Mouse (Mus musculus): ENCODE data around the gene Gm45234. TPM values are rescaled to one million over a fixed set of nuclear protein-coding genes. Genes with fewer than 3 reads are reported as not detected.
A peak's percentile ranks its signal among the peaks of the same experiment; 100 is the strongest.

Gm45234 gene
- polyA plus RNA-seq, 1 experiment from 2014 or later = not detected

DNA sequence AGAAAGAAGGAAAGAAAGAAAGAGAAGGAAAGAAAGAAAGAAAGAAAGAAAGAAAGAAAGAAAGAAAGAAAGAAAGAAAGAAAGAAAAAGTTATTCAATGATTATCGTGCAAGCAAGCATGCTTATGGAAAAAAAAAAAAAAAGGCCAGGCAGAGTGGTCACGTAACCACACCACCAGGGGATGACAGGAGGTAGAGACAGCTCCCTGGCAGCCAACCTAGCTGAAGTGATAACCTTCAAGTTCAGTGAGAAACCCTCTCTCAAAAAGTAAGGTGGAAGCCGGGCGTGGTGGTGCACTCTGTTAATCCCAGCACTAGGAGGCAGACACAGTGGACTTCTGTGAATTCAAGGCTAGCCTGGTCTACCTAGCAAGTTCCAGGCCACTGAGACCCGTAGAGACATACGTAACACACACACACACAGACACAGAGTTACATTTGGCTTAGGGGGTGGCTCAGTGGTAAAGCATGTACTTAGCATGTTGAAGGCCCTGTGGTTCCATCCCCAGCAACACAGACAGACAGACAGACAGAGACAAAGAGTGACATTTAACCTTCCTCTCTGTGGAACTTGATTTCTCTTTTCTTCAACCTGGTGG, 32.8 kb downstream of the Gm45234 start:
- Histone ChIP-seq H3K27me3 (no peaks in the 10 kb centered on the region), H3K4me2 (no peak overlapping the region), H3K9ac (replicated peaks) (no peak overlapping the region), H3K4me3 (replicated peaks) (no peak overlapping the region), H3K36me3 (no peaks in the 10 kb centered on the region), H3K4me1 (replicated peaks) (no peaks in the 10 kb centered on the region), H3K27ac (no peak overlapping the region), H3K9me3 (no peaks in the 10 kb centered on the region)
- WGBS = 88% methylated on average over 6 of the region's 6 CpGs
- ATAC-seq (ENCODE audit: insufficient number of reproducible peaks, insufficient read depth, low FRiP score, low TSS enrichment, low read depth) = no peak

DNA sequence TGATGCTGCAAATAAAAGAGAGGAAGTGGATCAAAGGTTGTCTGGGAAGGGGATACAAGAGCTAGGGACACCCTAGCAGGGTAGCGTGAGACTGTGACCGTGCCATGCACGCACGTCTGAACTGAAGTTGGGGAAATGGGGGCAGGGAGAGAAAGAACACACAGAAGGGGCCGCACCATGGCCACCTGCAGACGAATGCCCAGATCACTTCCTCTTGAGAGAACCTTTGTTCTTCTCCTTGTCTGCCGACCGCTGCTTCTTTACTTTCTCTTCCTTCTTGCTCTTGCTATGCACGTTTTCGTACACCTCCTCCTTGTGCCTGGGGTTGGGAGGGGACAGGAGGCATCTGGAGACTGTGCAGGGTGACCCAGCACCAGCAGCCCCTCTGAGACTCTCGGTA, 34.9 kb downstream of the Gm45234 start:
- Histone ChIP-seq H3K4me2 (no peak overlapping the region), H3K27ac (no peak overlapping the region), H3K9me3 (no peaks in the 10 kb centered on the region), H3K4me3 (replicated peaks) (no peak overlapping the region), H3K4me1 (replicated peaks) (no peaks in the 10 kb centered on the region), H3K9ac (replicated peaks) (peak overlapping the region; percentile 27; the same call in 1 of the 2 replicates), H3K27me3 (no peaks in the 10 kb centered on the region), H3K36me3 (peaks cover 19% of the 10 kb centered on the region)
- no peak for ATAC-seq (ENCODE audit: insufficient number of reproducible peaks, insufficient read depth, low FRiP score, low TSS enrichment, low read depth)
- WGBS = 78% methylated on average over 11 of the region's 11 CpGs

DNA sequence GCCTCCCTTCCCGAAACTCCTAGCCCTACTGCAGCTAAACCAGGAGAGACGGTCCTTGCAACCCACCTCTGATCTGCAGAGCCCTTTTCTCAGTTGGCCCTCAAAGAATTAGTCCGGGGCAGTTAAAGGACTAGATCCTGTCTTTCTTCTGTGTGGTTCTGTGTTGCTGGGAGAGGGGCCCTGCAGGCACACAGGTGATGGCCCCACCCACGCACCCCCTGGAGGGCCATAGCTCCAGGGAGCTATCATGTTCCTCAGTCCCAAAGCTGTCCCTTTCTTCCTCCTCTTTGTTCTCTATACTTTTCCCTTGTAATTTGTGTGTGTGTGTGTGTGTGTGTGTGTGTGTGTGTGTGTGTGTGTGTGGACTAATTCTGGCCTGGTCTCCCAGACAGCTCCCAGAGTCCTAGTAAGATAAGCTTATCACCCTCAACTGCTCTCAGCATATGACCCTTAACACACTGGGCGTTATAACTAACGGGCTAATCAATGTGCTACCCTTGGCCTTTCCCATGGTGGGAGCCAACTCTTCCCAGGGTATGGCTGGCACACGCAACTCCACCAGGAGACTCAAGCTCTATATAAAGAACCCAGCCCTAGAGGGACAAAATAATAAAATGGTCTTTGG, 36.4 kb downstream of the Gm45234 start:
- 64% methylated on average over 7 of the region's 7 CpGs for WGBS
- Histone ChIP-seq H3K9ac (replicated peaks) (0 out of 2 replicates have a peak overlapping the region, but pooled peaks have one; percentile 40), H3K4me3 (replicated peaks) (peak overlapping the region; percentile 19; the same call in 1 of the 2 replicates), H3K27ac (0 out of 2 replicates have a peak overlapping the region, but pooled peaks have one; percentile 12), H3K9me3 (no peaks in the 10 kb centered on the region), H3K36me3 (peaks cover 34% of the 10 kb centered on the region), H3K4me2 (no peak overlapping the region; the same call in 1 of the 2 replicates), H3K4me1 (replicated peaks) (no peaks in the 10 kb centered on the region), H3K27me3 (no peaks in the 10 kb centered on the region)
- ATAC-seq (ENCODE audit: insufficient number of reproducible peaks, insufficient read depth, low FRiP score, low TSS enrichment, low read depth) = no peak

DNA sequence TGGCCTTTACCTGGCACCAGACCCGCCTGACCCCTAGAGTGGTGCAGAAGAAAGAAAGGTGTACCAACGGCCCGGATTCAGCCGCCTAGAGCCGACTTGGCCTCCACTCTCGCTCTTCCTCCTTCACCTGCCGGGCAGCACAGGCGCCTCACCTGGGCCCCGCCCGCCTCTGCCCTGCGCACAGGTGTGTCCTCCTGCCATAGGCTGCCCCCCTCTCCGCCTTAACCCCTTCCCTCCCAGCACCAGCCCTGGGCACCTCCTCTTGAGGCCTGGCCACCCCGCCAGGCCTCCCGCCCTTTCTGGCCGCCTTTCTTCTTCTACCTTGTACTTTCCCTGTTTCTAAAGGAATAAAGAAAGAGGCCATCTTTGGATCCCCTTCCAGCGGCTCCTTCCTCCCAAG, 37.1 kb downstream of the Gm45234 start:
- 62% methylated on average over 15 of the region's 16 CpGs for WGBS
- ATAC-seq (ENCODE audit: insufficient number of reproducible peaks, insufficient read depth, low FRiP score, low TSS enrichment, low read depth) = no peak
- H3K4me1 ChIP-seq (replicated peaks) = peaks cover 5% of the 10 kb centered on the region
- no peaks in the 10 kb centered on the region for H3K9me3 ChIP-seq
- no peak overlapping the region for H3K4me2 ChIP-seq
- H3K36me3 ChIP-seq = peaks cover 41% of the 10 kb centered on the region
- H3K9ac ChIP-seq (replicated peaks) = 0 out of 2 replicates have a peak overlapping the region, but pooled peaks have one; percentile 40
- H3K4me3 ChIP-seq (replicated peaks) = peak overlapping the region; percentile 19
- no peaks in the 10 kb centered on the region for H3K27me3 ChIP-seq
- 0 out of 2 replicates have a peak overlapping the region, but pooled peaks have one; percentile 12 for H3K27ac ChIP-seq

DNA sequence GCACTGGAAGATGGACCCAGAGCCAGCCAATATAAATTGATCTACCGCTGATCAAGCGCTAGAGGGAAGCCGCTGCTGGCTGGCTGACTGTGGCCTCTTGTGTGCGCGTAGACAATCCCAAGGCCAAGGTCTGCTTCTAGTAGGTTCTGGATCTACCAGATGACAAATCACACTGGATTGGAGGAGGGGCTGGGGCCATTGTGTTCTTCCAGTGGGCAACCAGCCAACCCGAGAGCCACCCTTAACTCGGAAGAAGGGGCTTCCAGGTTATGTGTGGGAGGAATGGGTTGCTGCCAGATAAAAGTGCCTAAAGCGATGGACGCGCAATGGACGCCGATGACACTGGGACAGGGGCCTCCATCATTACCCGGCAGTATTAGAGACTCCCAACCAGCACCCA, 37.9 kb downstream of the Gm45234 start:
- peak overlapping the region; percentile 20; the same call in 1 of the 2 replicates for H3K4me2 ChIP-seq
- H3K4me1 ChIP-seq (replicated peaks) = peaks cover 12% of the 10 kb centered on the region
- H3K36me3 ChIP-seq = peaks cover 45% of the 10 kb centered on the region
- H3K4me3 ChIP-seq (replicated peaks) = peak overlapping the region; percentile 19
- WGBS = 78% methylated on average over 13 of the region's 13 CpGs
- H3K27me3 ChIP-seq = no peaks in the 10 kb centered on the region
- no peaks in the 10 kb centered on the region for H3K9me3 ChIP-seq
- no peak overlapping the region for H3K27ac ChIP-seq
- no peak for ATAC-seq (ENCODE audit: insufficient number of reproducible peaks, insufficient read depth, low FRiP score, low TSS enrichment, low read depth)
- no peak overlapping the region for H3K9ac ChIP-seq (replicated peaks)

DNA sequence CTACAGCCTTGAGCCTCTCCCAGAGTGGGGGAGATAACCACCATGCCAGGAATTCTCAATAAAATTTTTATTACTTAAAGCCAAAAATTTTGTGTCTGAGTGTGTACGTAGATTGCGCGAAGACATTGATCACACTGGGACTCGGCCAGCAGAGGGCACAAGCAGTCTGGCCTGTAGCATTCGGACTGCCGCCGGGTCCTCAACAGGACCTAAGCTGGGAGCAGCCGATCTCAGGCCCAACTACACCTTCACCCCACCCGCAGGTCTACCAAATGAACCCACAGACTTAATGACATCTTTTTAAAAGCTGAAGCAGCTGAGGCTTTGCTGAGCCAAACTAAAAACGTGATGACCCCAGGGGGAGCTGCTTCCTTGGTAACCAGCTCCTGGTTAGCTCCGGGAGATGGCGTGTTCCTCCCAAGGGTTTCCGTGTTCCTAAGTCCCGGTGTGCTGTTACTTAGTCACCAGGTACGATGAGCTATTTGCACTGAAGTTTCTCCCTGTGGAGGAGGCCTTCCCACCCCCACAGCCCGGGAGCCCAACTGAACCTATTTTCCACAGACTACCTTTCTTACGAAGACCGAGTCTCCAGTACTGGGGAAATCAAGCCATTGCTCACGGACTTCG, 38.8 kb downstream of the Gm45234 start:
- Histone ChIP-seq H3K4me3 (replicated peaks) (no peak overlapping the region), H3K9me3 (no peaks in the 10 kb centered on the region), H3K27ac (no peak overlapping the region), H3K9ac (replicated peaks) (no peak overlapping the region), H3K27me3 (no peaks in the 10 kb centered on the region), H3K36me3 (peaks cover 45% of the 10 kb centered on the region), H3K4me2 (no peak overlapping the region), H3K4me1 (replicated peaks) (peaks cover 15% of the 10 kb centered on the region)
- no peak for ATAC-seq (ENCODE audit: insufficient number of reproducible peaks, insufficient read depth, low FRiP score, low TSS enrichment, low read depth)
- 72% methylated on average over 20 of the region's 20 CpGs for WGBS

DNA sequence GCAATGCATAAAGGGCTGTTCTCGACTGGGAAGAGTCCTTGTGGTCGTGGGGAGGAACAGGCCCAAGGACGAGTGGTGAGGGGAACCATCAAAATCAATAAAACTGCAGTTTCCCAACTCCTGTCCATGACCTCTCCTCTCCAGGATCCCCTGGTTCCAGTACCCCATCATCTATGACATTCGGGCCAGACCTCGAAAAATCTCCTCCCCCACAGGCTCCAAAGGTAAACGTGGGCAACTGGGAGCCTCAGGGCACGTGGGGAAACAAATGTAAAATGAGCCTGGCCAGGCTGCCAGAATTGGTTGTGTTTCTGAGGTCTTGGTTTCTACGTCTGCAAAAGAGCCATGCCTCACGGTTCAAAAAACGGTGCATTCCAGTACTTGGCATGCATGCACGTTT, 42.9 kb downstream of the Gm45234 start:
- ATAC-seq (ENCODE audit: insufficient number of reproducible peaks, insufficient read depth, low FRiP score, low TSS enrichment, low read depth) = no peak
- WGBS = 14% methylated on average over 11 of the region's 11 CpGs

DNA sequence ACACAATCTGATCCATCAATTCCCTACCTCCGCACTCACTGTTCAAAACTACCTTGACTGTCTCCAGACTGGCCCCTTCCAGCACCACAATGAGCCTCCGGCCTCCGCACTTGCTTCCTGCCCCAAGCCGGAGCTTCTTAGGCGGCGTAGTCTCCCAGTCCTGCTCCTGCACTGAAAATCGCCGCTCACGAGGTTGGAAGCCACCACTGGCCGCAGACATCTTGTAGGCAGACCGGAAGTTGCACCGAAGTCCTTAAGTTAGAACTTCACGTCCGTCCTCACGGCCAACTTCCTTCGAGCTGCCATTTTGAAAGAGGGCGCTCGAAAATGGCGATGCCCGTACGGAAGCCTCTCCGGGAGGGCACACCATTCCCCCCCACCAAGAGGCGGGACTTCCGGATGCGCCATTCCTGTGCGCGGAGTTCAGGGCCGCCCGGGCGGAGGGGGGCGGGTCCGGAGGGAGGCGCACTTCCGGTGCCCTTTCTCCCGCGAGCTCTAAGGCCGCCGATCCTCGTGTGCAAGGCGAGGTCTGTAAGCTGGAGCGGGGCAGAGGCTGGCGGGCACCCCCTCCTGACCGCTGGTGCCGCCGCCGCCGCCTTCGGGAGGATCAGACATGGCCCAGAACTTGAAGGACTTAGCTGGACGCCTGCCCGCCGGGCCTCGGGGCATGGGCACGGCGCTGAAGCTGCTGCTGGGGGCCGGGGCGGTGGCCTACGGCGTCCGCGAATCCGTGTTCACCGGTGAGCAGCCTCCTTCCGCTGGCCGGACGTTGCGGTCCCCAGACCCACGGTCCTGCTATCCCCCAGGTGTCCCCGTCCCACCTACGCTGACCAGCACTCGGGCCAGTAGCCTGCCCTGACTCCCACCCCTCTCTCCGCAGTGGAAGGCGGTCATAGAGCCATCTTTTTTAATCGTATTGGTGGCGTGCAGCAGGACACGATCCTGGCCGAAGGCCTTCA, 43.7 kb downstream of the Gm45234 start, which contains the start of the genes Emg1 and Phb2:
Gene Emg1 (minus strand): TSS at position 355 of the 959 bp plus-strand sequence.
Gene Phb2 (plus strand): TSS at position 513 of the 959 bp plus-strand sequence.
- Histone ChIP-seq H3K27ac (peak within 1 kb of the TSS; percentile 90), H3K4me2 (peak within 1 kb of the TSS; percentile 96), H3K36me3 (peaks cover 61% of the 10 kb centered on the region), H3K4me3 (replicated peaks) (peak within 1 kb of the TSS; percentile 95), H3K4me1 (replicated peaks) (peaks cover 32% of the 10 kb centered on the region), H3K9me3 (no peaks in the 10 kb centered on the region), H3K9ac (replicated peaks) (peak within 1 kb of the TSS; percentile 92), H3K27me3 (no peaks in the 10 kb centered on the region)
- WGBS = under 1% methylated on average over 76 of the region's 76 CpGs
- peak; percentile 96 for ATAC-seq (ENCODE audit: insufficient number of reproducible peaks, insufficient read depth, low FRiP score, low TSS enrichment, low read depth)

More for the DNA sequence above, 42.9 kb downstream of the Gm45234 start:
- H3K9me3 ChIP-seq = no peaks in the 10 kb centered on the region
- H3K4me3 ChIP-seq (replicated peaks) = peak overlapping the region; percentile 95
- H3K4me1 ChIP-seq (replicated peaks) = peaks cover 32% of the 10 kb centered on the region
- H3K4me2 ChIP-seq = peak overlapping the region; percentile 96
- peak overlapping the region; percentile 85; the same call in 1 of the 2 replicates for H3K27ac ChIP-seq
- no peaks in the 10 kb centered on the region for H3K27me3 ChIP-seq
- H3K9ac ChIP-seq (replicated peaks) = peak overlapping the region; percentile 92
- peaks cover 61% of the 10 kb centered on the region for H3K36me3 ChIP-seq

DNA sequence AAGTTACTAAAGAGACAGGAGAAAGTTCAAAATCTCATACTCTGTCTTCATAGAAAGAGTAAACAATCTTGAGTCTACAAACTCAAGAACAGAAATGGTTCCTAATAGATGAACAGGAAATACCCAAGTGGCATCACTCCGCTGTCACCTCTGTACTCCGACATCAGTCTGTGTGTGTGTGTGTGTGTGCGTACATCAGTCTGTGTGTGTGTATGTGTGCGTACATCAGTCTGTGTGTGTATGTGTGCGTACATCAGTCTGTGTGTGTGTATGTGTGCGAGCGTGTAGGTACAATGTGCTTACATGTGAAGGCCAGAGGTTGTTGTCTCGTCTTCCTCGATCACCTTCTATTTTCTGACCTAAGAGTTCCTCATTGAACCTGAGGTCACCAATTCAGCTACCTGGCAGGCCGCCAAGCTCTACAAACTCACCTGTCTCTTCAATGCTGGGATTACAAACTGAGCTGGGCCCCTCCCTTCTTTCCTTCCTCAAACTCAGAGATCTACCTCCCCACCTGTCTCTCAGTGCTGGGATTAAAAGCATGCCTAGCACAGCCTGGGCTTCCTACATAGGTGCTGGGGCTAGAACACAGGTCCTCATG, 47.4 kb downstream of the Gm45234 start:
- H3K4me1 ChIP-seq (replicated peaks) = peaks cover 25% of the 10 kb centered on the region
- no peak overlapping the region; the same call in 1 of the 2 replicates for H3K9ac ChIP-seq (replicated peaks)
- no peak overlapping the region for H3K4me2 ChIP-seq
- H3K36me3 ChIP-seq = peaks cover 58% of the 10 kb centered on the region
- 94% methylated on average over 10 of the region's 10 CpGs for WGBS
- no peak overlapping the region for H3K4me3 ChIP-seq (replicated peaks)
- no peak overlapping the region for H3K27ac ChIP-seq
- H3K27me3 ChIP-seq = no peaks in the 10 kb centered on the region
- H3K9me3 ChIP-seq = no peaks in the 10 kb centered on the region
- ATAC-seq (ENCODE audit: insufficient number of reproducible peaks, insufficient read depth, low FRiP score, low TSS enrichment, low read depth) = no peak

DNA sequence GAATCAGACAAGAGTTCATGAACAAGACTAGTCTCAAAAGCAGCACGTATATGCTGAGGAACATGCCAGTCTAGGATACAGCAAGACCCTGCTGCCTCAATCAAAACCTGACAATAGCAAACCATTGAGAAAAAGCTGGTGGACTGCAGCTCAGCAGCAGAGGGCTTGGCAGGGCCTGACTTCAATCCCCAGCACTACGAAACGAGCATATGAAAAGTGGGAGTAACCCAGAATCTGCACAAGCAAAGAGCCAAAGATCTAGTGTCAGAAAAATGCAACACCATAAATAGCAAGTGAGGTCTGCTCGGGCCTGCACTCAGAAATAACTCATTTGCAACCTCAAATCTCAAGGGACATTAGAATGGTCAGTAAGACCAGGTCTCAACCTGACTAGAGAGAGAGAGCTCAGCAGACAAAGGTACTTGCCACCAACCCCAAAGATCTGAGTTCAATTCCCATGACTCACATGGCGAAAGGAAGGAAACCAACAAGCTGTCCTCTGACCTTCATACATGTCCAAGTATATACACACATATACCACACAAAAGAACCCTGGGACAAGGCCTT, 49.7 kb downstream of the Gm45234 start:
- Histone ChIP-seq H3K9me3 (no peaks in the 10 kb centered on the region), H3K4me3 (replicated peaks) (no peak overlapping the region), H3K9ac (replicated peaks) (no peak overlapping the region), H3K27me3 (no peaks in the 10 kb centered on the region), H3K4me2 (no peak overlapping the region), H3K36me3 (peaks cover 80% of the 10 kb centered on the region), H3K27ac (no peak overlapping the region), H3K4me1 (replicated peaks) (peaks cover 16% of the 10 kb centered on the region)
- ATAC-seq (ENCODE audit: insufficient number of reproducible peaks, insufficient read depth, low FRiP score, low TSS enrichment, low read depth) = no peak
- 88% methylated on average over 5 of the region's 5 CpGs for WGBS
